ENCODE assay signal across 8 mouse cellular contexts in the genomic region with DNA sequence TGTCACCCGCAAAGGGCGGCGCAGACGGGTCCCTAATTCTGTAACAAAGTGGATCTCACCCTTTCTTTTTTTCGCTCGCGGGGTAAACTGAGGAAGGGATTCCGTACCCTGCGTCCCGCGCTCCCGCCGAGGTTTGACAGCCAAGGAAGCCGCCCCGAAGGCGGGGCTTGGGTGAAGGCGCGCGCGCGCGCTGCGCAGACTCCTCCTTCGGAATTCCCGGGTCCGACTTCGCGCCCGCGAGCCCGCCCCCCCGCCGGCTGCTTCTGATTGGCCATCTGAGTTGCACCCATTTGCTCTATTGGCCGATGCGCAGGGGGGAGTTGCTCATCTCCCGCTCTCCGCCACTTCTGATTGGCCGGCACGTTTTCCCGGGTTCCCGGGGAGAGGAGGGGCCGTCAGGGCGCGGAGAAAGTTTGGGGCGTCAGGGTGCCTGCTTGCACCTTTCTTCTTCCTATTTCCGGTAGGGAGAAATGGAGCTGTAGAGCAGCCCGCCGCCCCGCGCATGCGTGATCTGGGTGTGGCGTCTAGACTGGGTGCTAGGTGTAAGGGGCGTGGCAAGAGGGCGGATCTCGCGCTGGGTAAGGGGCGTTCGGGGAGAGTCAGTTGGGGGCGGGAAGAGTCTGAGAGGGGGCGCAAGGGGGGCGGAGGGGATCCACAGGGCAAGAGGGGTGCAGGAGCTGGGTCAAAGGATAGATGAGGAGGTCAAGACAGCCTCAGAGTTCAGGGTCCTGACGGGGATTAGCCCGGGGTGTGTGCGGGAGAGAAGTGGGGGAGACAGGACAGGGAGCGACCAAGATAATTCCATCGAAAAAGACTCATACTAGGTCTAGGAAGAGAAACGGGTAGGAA. TPM values are rescaled to one million over a fixed set of nuclear protein-coding genes. Genes with fewer than 3 reads are reported as not detected.
DNase-seq lines count a peak whose midpoint lies in the region; ATAC-seq lines count a peak whose summit lies in the region.

A gene (minus strand): TSS at position 173 of the 849 bp plus-strand sequence.
A gene (plus strand): TSS at position 449 of the 849 bp plus-strand sequence.

- H3K4me2 ChIP-seq in hindbrain, embryonic 11.5 days (replicated peaks; ENCODE audit: low read depth, low read length): peak within 1 kb of the TSS; percentile 64

- H3K36me3 ChIP-seq in hindbrain, embryonic 11.5 days (ENCODE audit: control insufficient read depth, insufficient read depth, low read length): no peaks in the 10 kb centered on the region

- H3K9me3 ChIP-seq in hindbrain, embryonic 11.5 days (ENCODE audit: control insufficient read depth, low read length): no peaks in the 10 kb centered on the region

- peaks cover 3% of the 10 kb centered on the region for H3K4me1 ChIP-seq in hindbrain, embryonic 11.5 days (replicated peaks; ENCODE audit: control insufficient read depth, insufficient read depth, low read length)

- peak; percentile 99 for DNase-seq in Muller cell, postnatal 12 days (ENCODE audit: inconsistent ontology term)
- DNase-seq in cerebellum, adult 9-11 months: peak; percentile 94
- DNase-seq in frontal cortex, adult 2 months (ENCODE audit: extremely low spot score in 1 of 2, low spot score in 1 of 2): peak; percentile 93 to 96
- DNase-seq in hindbrain, embryonic 11.5 days (ENCODE audit: low spot score): peak; percentile 95
- peak; percentile 93 to 95 for DNase-seq in layer of hippocampus, postnatal 10 days (ENCODE audit: low spot score in 2 of 2)
- DNase-seq in lung, postnatal 10 days: peak; percentile 98
- DNase-seq in ovary, postnatal 36 days (ENCODE audit: low spot score): peak; percentile 96
- peak; percentile 98 for DNase-seq in thymus, postnatal 25 days

- peak within 1 kb of the TSS; percentile 58 for H3K9ac ChIP-seq in hindbrain, embryonic 11.5 days (ENCODE audit: low read depth, low read length)

- H3K4me3 ChIP-seq in hindbrain, embryonic 11.5 days (ENCODE audit: low read depth, low read length): peak within 1 kb of the TSS; percentile 47

- peak within 1 kb of the TSS; percentile 17; the same call in 1 of the 2 replicates for H3K27ac ChIP-seq in hindbrain, embryonic 11.5 days (ENCODE audit: low read depth, low read length)

- ATAC-seq in hindbrain, embryonic 11.5 days (ENCODE audit: low FRiP score): peak; percentile 93

- WGBS in hindbrain, embryonic 11.5 days: under 1% methylated on average over 62 of the region's 67 CpGs

- H3K27me3 ChIP-seq in hindbrain, embryonic 11.5 days (ENCODE audit: control insufficient read depth, insufficient read depth, low read length): no peaks in the 10 kb centered on the region

RNA-seq across cellular contexts. Expression of the first gene that starts in this region (rescaled TPM):
- polyA plus RNA-seq in frontal cortex, adult 2 months (2012; rRNA removed): 7.2 and 7.7 TPM in 2 replicates
- 49.4 and 50.8 TPM in 2 replicates for polyA plus RNA-seq in hindbrain, embryonic 11.5 days (2014; fragmentation: Nextera tagmentation; extraction: Ambion mirVana)
- total RNA-seq in layer of hippocampus, postnatal 10 days (2021): 1 to 10 TPM; 7.5 to 8.0 TPM

RNA-seq across cellular contexts. Expression of the second gene that starts in this region (rescaled TPM):
- polyA plus RNA-seq in frontal cortex, adult 2 months (2012; rRNA removed): 10.7 and 11.6 TPM in 2 replicates
- polyA plus RNA-seq in hindbrain, embryonic 11.5 days (2014; fragmentation: Nextera tagmentation; extraction: Ambion mirVana): 8.3 and 8.9 TPM in 2 replicates
- 1 to 10 TPM; 7.7 to 9.7 TPM for total RNA-seq in layer of hippocampus, postnatal 10 days (2021)

Comparison
In these comparisons a context has a peak if more than half of its experiments do, and no peak if none do; other contexts are left out.
1. Peak in every context shown above with its lines: DNase-seq, ATAC-seq, H3K4me3 ChIP-seq and H3K27ac ChIP-seq.